Mouse (Mus musculus) spleen, embryonic (tissue): ENCODE results near the gene Bcas2.
"Not testable (repeated sequence)": the region's sequence is repeated elsewhere in the genome, so short reads cannot be mapped to it uniquely, and the experiment has no call there.

Experiments used
- CTCF ChIA-PET: fragments of 350-600 bp; sonication (Branson Sonifier 250); formaldehyde crosslinking; loops from one replicate; lab custom pipeline; 2022; lab: Charles Lee

Bcas2 gene

DNA sequence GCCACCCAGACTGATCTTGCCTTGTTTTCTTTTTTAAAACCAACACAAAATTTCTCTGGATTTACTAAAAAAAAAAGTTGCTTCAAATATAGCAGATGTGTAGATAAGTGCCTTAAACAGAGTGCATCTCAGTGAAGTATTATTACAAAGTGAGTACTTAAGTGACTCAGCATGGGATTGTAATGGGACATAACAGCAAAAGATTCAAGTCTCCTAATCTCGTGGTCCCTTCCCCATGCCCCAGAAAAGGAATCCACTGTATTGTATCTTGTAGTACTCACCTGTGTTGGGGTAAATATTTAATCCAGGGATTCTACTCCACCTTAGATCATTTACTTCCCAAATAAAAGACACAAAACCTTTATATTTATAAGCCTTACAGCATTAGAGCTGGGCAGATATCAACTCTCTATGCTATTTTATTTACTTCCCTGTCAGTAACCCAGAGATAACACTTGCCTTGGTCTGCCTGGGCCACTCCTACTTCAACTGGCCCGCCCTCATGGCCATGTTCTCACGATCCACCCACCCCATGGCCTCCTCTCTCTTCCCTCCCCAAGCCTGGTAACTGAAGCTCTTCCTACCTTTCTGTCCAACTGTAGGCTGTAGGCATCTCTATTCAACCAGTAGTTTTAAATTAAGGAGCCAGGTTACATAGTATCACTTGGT, 12.1 kb upstream of the Bcas2 start:
- CTCF ChIA-PET, result no interaction called here

- CTCF ChIA-PET, result no interaction called here
Observed at GRCm38 (mm10) chr3:103169771-103170170, 1.7 kb upstream of the Bcas2 start.

DNA sequence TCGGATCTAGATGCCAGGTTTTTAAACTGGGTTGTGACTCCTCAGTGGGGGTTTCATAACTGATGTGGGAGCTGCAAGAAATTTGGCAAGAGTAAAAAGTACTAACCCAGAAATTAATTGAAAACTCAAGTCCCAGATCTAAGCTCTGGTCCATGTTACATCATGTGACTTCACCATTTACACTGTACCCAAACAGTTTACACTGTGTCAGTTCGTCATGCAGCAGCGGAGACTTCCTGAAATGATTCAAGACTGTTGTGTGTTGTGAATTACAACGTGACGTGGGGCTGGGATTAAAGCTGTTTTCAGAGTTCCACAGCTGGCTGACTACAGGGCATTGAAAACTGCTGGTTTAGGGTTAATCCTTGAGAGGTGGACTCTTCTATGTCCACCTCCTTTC, 1.2 kb downstream of the Bcas2 start:
- CTCF ChIA-PET, result interaction anchor here (0.7 kb wide), 1 partner anchor 443 kb away, joined by 4 read pairs; no protein-coding TSS in a partner anchor

DNA sequence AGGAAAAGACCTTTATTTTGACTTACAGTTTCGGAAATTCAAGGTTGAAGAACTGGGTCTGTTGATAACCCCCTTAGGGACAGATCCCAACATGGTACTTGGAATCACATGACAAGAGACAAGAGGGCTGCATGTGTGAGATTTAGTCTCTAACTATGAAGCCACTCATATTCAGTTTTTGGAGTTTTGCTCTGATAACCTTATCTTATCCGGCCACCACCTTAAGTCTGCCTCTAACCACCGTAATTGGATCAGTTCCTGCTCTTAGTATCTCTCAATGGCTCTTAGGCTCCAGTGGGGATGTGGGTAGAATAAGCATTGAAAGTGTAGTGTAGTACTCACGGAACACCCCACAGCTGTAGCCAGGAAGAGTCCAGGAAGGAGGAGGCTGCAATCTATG, 5.3 kb downstream of the Bcas2 start:
- CTCF ChIA-PET, result interaction anchor here (0.8 kb wide), 1 partner anchor 8 kb away, joined by 3 read pairs; no protein-coding TSS in a partner anchor

- CTCF ChIA-PET, result no interaction called here
Observed at GRCm38 (mm10) chr3:103179527-103179926, 8.1 kb downstream of the Bcas2 start.

GRCm38 (mm10) chr3:103181171-103181570, 9.7 kb downstream of the Bcas2 start:
- CTCF ChIA-PET, result no interaction called here

DNA sequence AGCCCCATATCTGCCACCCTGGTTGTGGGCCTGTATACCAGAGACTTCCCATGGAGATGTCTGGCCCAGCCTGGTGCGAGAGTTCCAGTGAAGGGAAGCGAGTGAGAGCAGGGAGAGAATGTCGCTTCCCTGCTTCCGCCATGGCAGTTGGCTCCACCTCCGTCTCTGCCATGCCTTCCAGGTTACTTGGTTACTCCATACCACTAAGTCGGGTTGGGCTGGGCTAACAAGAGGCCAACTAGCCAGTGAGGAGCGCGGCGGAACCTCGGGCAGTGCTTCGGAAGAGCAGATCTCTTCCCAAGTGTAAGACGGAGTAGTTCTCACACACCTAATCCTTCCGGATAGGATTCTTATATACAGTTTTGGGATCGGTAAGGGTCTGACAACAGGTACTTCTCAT, 11.4 kb downstream of the Bcas2 start:
- CTCF ChIA-PET, result no interaction called here

DNA sequence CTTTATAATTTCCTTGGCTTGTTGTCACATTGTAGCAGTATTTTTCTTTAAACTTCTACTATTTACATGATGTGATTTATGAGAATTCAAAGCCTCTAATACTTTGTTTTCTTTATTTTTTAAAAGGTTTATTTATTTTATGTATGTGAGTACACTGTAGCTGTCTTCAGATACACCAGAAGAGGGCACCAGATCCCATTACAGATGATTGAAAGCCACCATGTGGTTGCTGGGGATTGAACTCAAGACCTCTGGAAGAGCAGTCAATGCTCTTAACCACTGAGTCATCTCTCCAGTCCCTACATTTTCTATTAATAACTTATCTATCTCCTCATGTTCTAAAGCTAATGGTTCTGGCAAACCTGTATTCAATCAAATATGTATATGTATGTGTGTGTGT, 13.0 kb downstream of the Bcas2 start:
- CTCF ChIA-PET, result interaction anchor here (0.6 to 0.7 kb wide), 2 partner anchors 8 to 135 kb away, joined by 3 to 4 read pairs; no protein-coding TSS in a partner anchor

DNA sequence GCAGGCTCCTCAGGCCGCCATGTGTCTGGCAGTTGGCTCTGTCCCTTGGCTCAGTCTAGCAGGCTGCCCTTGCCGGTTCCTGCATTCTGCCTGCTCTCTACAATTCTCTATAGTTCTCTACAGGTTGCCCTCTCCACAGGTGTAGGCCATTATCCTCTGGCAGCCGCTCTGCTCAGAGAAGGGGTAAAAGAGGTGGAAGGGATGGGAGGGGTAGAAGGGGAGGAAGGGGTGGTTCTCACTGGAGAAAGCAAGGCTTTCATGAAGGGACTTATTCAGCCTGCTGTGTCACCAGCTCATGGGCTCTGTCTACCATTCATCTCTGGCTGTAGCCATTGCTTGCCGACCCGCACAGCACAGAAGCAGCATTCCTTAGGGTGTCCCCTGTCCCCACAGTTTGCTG, 17.0 kb downstream of the Bcas2 start:
- CTCF ChIA-PET, result no interaction called here

GRCm38 (mm10) chr3:103188856-103189255, 17.4 kb downstream of the Bcas2 start:
- CTCF ChIA-PET, result no interaction called here

- CTCF ChIA-PET, result no interaction called here
Observed at GRCm38 (mm10) chr3:103192161-103192560, 20.7 kb downstream of the Bcas2 start.

- CTCF ChIA-PET, result interaction anchor here (0.7 kb wide), 1 partner anchor 131 kb away, joined by 3 read pairs; no protein-coding TSS in a partner anchor
Observed at GRCm38 (mm10) chr3:103193186-103193585, 21.7 kb downstream of the Bcas2 start.

DNA sequence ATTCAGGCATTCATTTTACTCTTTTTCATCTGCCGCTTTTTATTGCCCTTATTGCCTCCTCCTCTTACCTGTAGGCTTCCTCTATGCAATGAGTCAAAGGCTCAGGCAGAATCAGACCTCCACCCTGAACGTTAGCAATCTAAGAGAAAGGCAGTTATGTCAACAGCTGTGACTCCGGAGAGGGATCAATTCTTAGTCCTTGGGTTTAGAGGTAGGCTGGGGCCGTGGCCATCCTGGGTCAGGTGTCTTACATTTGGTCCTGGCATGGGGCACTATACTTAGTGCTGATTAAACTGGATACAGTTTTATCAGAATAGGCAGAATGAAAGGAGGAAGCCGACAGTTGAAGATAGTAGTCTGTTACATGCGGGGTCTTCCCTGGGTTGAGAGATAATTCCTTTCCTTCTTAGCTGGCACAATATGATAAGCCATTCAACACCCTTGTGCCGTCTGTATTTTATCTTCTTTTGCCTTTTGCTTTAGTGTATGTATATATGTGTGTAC, 24.9 kb downstream of the Bcas2 start:
- CTCF ChIA-PET, result no interaction called here

DNA sequence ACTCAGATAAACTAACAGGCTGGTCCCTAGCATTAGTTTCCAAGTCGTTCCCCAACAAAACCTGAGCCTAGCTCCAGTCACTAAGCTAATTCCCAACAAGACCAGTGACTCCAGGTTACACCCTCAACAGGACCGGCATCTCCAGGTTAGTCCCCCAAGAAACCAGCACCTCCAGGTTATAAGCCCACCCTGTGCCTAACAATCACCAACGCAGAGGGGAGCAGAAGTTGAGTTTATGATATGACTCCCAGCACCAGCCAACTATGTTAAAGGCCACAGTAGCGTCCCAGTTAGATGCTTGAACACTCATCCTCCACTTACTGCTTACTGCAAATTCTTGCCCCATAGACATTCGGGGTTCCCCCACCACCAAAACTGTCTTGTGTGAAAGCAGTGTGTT, 27.9 kb downstream of the Bcas2 start:
- CTCF ChIA-PET, result no interaction called here

DNA sequence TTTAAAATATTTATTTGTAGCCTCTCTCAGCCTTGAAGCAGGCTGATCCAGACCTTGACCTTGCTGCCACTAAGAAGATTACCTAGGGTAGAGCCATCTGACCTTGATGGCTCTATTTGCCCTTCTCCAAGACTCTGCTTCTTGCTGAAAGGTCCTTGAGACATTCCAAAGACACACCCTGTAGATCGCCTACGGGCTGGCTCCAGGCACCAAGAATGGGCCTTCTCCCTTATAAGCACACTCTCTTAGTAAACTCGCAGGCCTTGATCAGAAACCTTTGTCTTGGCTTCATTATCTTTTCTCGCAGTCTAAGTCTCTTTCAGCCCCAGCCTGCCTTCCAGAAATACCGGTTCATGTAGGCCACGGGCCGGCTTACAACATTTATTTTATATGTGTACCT, 29.6 kb downstream of the Bcas2 start:
- CTCF ChIA-PET, result not testable (repeated sequence)

GRCm38 (mm10) chr3:103203554-103203953, 32.1 kb downstream of the Bcas2 start:
- CTCF ChIA-PET, result interaction anchor here (0.6 kb wide), 1 partner anchor 43 kb away, joined by 5 read pairs; no protein-coding TSS in a partner anchor

DNA sequence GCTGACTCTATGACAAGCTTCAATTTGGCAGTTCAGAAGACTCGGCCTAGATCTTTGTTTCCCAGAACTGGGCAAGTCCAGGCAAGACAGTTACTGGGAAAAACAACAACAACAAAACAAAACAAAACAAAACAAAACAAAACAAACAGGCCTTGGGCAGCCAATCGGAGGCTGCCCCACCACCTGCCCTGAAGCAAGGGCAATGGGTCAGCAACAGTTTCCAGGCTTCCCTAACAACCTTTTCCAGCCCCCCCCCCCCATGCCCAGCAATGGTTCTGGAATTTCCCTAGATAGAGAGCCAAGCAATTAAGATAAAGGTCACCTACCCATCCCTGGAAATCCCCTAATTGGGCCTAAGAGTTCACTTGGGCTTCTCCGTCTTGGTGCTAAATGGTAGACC, 33.0 kb downstream of the Bcas2 start:
- CTCF ChIA-PET, result no interaction called here

DNA sequence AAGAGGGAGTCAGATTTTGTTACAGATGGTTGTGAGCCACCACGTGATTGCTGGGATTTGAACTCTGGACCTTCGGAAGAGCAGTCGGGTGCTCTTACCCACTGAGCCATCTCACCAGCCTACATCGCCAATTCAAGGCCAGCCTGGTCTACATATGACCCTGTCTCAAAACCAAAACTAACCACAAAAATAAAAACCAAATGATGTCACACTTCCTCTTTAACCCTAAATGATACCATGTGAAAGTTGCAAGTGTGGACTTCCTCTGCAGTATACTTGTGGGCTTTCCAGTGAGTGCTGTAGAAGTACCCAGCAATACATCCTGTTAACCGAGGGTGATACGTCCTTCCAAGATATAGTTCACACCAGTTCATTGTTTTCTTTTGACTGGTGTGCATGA, 34.9 kb downstream of the Bcas2 start:
- CTCF ChIA-PET, result interaction anchor here (0.6 to 0.7 kb wide), 2 partner anchors 12 to 191 kb away, joined by 5 to 6 read pairs; no protein-coding TSS in a partner anchor

DNA sequence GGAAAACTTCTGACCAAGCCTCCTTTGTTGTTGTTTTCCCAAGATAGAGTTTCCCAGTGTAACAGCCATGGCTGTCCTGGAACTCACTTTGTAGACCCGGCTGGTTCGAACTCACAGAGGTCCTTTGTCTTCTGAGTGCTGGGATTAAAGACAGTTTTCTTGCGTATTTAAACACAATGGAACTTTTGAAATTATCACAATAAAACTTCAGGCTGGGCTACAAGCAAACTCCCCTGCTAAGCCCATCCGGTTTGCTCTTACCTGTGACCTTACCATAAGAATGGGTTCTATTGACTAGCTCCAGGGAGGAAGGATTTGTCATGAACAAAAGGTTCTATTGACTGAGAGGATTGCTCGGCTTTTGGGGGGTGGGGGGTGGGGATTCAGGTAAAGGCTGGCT, 36.3 kb downstream of the Bcas2 start:
- CTCF ChIA-PET, result interaction anchor here (0.6 kb wide), 1 partner anchor 17 kb away, joined by 5 read pairs; no protein-coding TSS in a partner anchor

DNA sequence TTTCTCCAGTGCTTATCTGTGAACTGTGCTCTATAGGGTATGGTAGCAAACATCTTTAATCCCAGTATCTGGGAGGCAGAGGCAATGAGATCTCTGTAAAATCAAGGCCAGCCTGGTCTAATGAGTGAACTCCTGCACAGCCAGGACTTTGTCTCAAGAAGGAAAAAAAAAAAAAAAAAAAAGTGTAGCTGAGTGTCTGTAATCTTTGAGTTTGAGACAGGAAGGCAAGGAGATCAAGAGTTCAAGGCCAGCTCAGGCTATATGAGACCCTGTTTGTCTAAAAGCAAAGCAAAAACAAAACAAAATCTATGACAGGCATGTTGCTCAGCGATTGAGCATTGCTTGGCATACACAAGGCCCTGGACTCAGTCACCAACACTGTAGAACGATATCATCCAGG, 36.8 kb downstream of the Bcas2 start:
- CTCF ChIA-PET, result interaction anchor here (0.6 kb wide), 1 partner anchor 27 kb away, joined by 3 read pairs; no protein-coding TSS in a partner anchor

DNA sequence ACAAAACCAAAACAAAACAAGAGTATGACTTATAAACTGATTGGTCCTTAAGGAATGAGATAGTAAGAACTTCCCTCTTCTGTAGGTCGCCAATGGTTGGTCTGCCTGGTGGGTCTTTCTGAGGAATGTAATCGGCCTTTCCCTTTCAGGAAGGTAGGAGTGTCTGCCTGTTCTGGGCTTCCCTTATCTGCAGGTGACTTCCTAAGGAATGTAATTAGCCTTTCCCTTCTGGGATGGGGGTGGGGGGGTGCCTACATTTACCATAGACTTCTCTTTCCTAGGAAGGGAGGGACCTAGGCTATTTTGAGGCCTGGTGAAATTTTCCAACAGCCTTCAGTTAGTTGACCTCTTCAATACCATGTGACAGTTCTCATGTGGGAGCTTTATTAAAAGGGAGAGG, 39.6 kb downstream of the Bcas2 start:
- CTCF ChIA-PET, result no interaction called here

- CTCF ChIA-PET, result no interaction called here
Observed at GRCm38 (mm10) chr3:103212142-103212541, 40.7 kb downstream of the Bcas2 start.

GRCm38 (mm10) chr3:103213537-103213936, 42.1 kb downstream of the Bcas2 start:
- CTCF ChIA-PET, result no interaction called here
